Mouse (Mus musculus) common myeloid progenitor, adult 5-6 weeks (primary cell): ENCODE results near the gene Plac9b. TPM values are rescaled to one million over a fixed set of nuclear protein-coding genes. Genes with fewer than 3 reads are reported as not detected.

Source experiments
- total RNA-seq: library from RNA; stranded (forward); fragments of 200-1000, 187-1606 nt; gene quantifications from 2 replicates; pipeline ENCODE4 v1.2.3, GENCODE M21; 2017

Plac9b gene
- total RNA-seq, 1 experiment from 2014 or later, result not detected

Other genes starting within 250 kb of the Plac9b start
- gene Cphx1, start 244.2 kb downstream of the Plac9b start, total RNA-seq, result not detected in 2 replicates
- gene Duxbl1, start 203.9 kb downstream of the Plac9b start, total RNA-seq, result not detected in 2 replicates
- gene Gm9780, start 139.8 kb downstream of the Plac9b start, total RNA-seq, result not detected in 2 replicates
- 24.6 and 28.3 TPM in 2 replicates for gene Tmem254c, start 115.1 kb downstream of the Plac9b start, total RNA-seq
- not detected in 2 replicates for gene Cphx2, start 101.0 kb downstream of the Plac9b start, total RNA-seq
- not detected in 2 replicates for gene Cphx3, start 100.2 kb downstream of the Plac9b start, total RNA-seq
- not detected in 2 replicates for gene Duxbl2, start 64.1 kb downstream of the Plac9b start, total RNA-seq
- gene Tmem254b, start 24.6 kb upstream of the Plac9b start, total RNA-seq, result 25.3 and 31.1 TPM in 2 replicates
- not detected in 2 replicates for gene Duxbl3, start 75.5 kb upstream of the Plac9b start, total RNA-seq